Mouse (Mus musculus): ENCODE measurements at regions not wholly inside any gene's neighbourhood (a gene's known extent, or its start where the extent isn't known, plus 50 kb on each side); places are given as distances from the start of the nearest gene placed in this dataset.

DNA sequence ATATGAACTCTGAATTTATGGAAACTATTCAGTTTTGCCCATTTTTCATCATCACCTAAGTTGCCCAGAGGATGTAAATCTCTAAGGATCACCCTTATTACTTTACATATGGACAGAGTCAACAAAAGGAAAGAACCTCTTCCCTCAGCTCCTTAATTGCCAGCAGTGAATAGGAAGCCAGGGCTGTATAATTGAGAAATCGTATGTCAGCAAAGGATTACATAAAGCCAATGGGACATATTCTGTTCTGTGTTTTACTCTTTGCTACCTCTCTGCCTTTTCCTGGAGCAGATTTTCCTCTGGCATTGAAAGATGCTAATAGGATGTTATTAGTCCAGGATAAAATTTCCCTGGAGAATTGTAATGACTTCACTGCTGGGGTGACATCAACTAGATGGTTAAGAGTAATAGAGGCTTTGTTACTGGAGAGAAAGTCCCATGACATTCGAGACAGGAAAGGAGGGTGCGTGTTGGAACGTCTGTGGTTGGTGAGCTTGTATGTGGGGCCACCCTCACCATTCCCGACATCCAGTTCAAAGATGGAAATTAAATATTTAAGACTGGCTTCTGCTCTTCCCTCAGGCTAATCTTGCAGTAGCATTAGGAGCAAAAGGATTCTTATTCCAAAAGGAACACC, 510.6 kb downstream of the Gm16223 start:
- no peak for TF ChIP-seq CTCF (IDR thresholded peaks at IDR 0.05; ENCODE audit: extremely low read depth, insufficient read depth, low read length)
- TF ChIP-seq POLR2A (IDR thresholded peaks at IDR 0.05; ENCODE audit: extremely low read depth, insufficient read depth, low read length): no peak
